Mouse (Mus musculus): ENCODE results near the gene H2-M5.

The H2-M5 gene

DNA sequence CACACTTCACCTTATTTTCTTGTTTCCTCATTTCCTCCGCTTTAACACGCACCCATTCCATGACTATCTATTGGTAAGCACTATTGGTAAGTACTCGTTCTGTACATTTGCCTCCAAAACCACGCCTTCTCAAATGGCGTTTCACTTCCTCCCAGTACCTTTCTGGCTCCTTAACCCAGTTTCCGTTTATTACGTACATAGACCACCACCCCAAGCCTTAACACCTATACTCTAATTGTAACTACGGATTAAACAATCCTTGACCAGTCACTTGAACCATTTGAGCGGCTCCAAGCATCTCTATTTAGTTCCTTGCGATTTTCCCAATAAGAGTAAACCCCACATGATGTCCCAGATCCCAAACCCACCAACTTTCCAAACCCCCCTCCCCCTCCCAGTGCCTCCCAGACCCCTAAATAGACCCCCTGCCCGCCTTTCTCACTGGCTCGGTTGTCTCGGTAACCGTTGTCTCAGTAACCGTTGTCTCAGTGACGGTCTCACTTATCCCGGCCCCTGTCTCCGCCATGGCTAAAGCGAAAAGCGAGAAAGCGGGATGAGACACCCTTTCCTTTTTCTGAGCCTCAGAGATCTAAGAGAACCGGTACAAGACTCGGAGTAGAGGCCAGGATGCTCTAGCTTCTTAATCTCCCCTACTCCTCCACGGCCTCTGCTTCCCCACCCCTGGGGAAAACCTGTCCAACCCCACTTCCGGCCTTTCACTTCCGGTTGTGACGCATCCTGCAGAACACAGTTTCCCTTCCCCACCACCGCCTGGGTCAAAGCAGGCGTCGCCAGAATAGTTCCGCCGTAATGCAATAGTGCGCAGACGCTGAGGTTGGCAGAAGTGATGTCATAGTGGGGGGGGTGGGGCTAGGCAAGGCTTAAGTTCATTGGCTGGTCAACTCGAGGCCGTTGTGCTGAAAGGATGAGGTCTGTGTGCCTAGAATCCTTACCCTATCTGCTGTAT is 38.1 kb downstream of the H2-M5 start, which contains the start of gene Ppp1r11:
Gene Ppp1r11, minus strand, starts transcription at position 761 of the 967 bp plus-strand sequence.
- in situ Hi-C loops (cut with MboI, MseI) = loop anchor here (25.0 kb wide), 1 partner anchor 1964 kb away; the partner anchor contains the start of gene Lsm2

DNA sequence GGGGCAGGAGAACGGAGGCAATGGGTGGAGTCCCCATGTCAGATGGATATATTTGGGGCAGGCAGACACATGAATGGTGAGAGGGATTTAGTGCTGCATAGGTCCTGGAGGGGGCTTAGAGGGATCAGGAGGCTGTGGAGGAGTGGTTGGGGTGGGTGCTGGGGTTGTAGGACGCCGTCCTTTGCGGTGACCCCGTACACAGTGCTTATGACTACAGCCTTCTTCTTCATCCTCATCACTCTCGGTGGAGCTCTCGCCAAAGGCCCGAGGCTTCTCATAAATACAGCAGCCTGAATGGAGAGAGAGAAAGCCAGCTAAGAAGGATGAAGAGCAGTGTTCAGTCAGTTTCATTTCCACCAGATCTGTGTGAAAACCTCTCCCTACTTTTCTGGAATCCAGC is 40.1 kb downstream of the H2-M5 start:
- in situ Hi-C loops (cut with MboI, MseI) = no loop called here

DNA sequence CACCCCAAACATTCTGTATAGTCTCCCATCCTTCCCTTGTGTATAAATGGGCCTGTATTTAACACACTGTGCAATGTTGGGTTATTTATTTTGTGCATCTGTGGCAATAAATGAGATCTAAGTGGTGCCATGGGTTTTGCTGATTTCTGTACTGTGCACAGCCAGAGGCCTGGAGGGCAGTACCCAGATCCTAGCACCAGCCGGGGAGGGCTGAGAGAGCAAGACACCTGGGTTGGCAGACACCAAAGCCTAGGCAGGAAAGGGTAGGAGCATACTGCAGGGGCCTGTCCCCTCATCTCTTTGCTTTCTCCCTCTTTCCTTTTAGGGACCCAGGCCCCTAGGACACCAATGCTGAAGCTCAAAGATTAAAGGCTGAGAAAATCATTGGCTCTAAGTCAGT is 41.1 kb downstream of the H2-M5 start:
- in situ Hi-C loops (cut with MboI, MseI) = no loop called here

DNA sequence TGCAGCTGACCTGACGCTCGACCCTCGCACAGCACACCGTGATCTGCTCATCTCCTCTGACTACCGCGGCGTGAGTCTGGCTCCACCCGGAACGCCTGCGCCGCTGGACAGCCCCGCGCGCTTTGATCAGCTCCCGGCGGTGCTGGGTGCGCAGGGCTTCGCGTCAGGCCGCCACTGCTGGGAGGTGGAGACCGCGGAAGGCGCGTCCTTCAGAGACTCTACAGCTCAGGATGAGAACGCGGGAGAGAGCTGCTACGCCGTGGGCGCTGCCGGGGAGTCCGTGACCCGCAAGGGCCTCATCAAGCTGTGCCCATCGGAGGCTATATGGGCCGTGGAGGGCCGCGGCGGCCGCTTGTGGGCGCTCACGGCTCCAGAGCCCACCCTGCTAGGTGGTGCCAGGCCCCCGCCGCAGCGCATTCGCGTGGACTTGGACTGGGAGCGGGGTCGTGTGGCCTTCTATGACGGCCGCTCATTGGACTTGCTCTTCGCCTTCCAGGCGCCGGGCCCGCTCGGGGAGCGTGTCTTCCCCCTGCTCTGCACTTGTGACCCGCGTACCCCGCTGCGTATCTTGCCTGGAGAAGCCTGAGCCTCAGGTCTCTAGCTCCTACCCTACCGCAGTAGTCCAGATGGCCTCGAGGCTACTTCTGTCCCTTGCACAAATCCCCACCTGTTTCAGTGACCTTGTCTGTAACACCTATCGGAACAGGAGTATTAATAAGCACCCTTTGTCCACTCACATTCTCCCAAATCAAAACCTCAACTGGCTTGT is 42.1 kb downstream of the H2-M5 start:
- in situ Hi-C loops (cut with MboI, MseI) = no loop called here

DNA sequence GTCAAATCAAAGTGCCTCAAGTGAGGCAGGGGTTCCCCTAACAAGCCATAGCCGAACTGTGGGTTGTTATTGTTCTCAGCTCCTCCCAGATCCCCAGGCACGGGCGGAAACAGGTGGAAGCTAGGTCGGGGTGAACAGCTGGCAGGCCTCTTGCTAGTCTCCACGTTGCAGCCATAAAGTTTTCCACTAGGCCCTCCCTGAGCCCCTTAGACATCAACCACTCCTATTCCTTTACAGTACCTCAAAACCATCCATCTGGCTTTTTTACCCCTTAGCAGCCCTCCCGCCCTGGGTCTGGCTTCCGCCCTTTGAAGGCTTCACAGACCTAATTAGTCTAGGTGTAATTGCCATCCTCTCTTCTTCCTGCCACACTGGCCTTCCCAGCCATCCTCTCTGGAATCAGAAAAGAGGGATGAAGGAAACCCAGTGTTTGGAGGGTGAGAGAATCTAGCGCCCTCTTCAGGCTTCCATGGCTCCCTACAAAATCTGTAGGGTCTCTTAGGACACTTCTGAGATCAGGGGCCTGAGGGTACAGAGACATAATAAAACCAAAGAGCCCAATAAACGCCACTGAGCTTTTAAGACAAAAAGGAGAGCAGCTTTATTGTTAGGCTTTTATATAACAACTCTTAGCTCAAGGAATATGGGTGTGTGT is 45.1 kb downstream of the H2-M5 start:
- in situ Hi-C loops (cut with MboI, MseI) = no loop called here

DNA sequence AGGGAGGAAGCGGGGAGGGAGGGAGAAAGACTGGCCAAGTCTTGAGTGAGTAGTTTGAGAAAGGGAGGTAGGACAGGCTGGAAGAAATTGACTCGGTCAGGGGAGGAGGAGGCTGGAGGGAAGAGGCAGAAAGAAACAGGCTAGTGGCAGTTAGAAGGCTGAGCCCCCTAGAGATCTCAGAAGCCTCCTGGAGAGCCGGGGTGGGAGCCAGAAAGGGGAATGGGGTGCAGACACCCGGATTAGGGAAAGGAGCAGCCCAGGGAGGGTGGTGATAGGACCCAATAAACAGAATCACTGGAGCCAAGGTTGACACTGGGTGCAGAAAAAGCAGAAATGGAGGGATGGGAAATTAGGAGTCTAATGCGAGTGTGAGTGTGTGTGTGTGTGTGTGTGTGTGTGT is 45.6 kb downstream of the H2-M5 start:
- in situ Hi-C loops (cut with MboI, MseI) = no loop called here

DNA sequence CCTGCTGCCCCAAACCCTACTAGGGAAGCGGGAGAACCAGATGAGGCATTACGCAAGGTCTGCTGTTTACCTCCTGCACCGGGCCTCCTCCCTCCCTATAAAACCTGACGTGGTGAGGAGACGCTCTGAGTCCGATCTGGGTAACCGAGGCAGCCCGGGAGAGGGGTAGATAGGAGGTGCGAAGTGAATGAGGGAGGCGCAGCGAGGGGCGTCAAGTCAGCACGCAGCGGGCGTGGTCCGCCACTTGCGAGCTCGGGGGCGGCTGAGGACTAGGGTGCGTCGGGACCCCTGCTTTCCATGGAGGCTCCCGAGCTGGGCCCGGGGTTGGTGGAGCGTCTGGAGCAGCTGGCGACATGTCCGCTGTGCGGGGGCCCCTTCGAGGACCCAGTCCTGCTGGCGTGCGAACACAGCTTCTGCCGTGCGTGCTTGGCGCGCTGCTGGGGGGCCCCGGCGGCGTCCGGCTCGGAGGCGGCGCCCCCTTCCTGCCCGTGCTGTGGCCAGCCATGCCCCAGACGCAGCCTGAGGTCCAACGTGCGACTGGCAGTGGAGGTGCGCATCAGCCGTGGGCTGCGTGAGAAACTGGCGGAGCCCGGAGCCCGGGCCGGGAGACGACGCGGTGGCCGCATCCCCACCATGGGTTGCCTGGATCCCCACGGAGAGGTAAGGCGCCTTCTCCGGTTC is 46.4 kb downstream of the H2-M5 start, which contains the start of gene Rnf39:
Gene Rnf39, plus strand, starts transcription at position 128 of the 681 bp plus-strand sequence.
- in situ Hi-C loops (cut with MboI, MseI) = no loop called here

DNA sequence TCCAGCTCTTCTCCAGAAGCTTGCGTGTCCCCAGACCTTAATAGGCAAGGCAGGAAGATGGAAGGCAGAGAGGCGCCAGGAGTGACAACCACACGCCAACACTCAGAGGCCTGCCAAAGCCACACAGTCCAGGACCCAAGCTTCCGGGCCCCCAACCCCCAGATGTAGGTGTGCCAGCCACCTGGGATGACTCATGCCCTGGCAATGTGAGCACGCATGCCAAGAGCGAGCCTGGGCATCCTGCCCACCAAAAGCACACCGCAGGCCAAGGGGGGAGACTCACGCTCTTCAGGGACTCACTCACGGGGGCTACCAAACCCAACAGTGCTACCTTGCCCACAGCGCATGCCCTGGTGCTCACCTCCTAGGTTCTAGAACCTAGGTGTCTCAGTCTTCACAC is 46.9 kb downstream of the H2-M5 start:
- in situ Hi-C loops (cut with MboI, MseI) = no loop called here

DNA sequence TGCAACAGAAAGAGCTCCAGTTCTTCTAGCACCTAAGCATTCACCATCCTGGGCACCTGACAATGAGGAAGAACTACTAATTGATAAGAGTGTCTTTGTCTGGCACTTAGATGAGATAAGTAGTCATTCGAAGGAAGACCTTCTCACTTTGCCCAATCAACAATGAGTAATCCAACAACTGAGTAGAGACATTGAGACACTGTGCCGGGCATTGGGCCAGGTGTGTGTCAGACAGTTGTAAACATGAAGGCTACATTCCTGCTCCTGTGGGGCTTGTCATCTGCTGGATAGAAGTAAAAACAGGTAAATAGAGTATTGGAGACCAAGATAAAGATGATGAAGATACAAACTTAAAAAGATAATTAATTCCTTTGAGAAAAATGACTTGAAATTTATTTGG is 51.3 kb downstream of the H2-M5 start:
- in situ Hi-C loops (cut with MboI, MseI) = no loop called here

Data from T-helper 2 cell (primary cell).